Mouse (Mus musculus): ENCODE results near the gene Kpna1.
A peak's percentile ranks its signal among the peaks of the same experiment; 100 is the strongest.
"Not testable (repeated sequence)": the region's sequence is repeated elsewhere in the genome, so short reads cannot be mapped to it uniquely, and the experiment has no call there.

Kpna1 gene

DNA sequence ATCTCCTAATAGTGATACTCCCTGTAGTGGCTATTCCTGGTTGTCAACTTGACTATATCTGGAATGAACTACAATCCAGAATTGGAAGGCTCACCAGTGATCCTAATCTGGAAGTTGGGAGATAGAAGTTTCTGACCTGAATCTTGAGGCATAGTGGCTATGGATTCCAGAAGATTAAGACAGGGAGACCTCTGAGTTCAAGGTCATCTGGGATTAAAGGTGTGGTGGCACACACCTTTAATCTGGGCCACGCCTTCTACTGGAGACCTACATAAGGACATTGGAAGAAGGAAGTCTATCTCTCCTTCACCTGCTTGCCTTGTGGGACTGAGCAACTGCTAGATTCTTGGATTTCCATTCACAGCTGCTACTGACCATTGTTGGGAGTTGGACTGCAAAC is at the start of gene Kpna1:
Gene Kpna1, plus strand, starts transcription at position 301 of the 400 bp plus-strand sequence.
- not testable (repeated sequence) for DNase-seq (ENCODE audit: low spot score)

- DNase-seq (ENCODE audit: low spot score), result no peak
Observed at GRCm38 (mm10) chr16:35932179-35933055, 46.1 kb upstream of the Kpna1 start.

- no peak for DNase-seq (ENCODE audit: low spot score)
Observed at GRCm38 (mm10) chr16:35933181-35933580, 45.4 kb upstream of the Kpna1 start.

DNA sequence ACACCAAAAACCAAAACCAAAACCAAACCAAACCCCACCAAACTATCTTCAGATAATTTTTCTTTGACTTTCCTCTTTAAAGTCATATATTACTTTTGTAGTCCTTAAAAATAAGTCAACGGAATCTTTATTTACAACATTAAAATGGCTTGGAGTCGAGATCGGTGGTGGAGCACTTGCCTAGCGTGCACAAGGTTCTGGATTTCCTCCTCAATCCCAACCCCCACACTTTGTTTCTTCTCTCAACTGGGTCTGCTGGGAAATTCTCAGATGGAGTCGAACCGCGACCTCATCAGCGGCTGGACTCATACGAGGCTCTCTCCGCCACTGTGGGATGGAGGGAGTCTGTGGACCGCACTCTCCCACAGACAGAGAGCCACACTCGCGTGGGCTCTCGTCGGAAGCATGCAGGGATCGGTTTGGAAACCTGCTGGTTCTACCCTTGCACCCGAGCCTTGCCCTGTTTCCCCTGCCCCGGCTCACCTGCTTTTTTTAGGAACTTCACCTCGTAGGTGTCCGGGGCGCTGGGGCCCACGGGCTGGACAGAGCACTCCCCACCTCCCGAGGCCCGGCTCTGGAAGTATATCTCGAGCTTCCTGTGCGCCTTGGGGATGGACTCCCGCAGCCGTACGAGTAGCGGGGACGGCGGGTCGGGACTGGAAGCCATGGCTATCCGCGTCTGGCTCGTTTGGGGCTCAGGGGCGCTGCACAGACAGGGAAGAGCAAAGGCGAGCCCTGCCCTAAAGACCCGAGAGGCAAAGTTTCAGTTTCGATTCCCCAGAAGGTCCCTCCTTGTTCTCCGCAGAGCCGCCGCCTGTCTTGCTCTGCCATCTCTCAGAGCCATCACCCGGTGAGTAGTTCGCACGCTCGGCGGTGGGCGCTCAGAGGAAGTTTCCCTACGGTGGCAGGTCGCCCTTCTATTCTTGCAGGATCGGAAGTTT is 40.1 kb upstream of the Kpna1 start, which contains the start of the genes Parp9 and Dtx3l:
Gene Parp9, plus strand, starts transcription at position 260 of the 941 bp plus-strand sequence.
Gene Dtx3l, minus strand, starts transcription at position 941 of the 941 bp plus-strand sequence.
- DNase-seq (ENCODE audit: low spot score), result peak; percentile 45

DNA sequence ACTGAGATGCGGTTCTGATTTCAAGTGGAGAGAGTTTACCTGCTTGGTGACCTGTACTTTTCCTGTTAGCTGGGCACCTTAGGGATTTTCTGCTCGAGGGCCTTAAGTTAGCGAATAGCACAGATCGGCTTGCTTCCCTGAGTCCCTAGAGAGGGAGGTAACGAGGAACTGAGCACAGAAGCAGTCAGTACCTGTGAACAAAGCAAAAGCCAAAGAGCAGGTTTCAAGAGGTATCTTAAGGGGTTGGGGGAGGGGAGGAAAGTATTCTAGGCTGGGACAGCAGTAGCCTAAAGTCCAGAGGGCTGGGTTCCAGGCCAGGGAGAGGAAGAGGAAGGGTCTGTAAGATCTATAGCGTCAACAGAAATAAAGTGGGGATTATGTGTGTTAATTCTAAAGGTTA is 39.3 kb upstream of the Kpna1 start:
- no peak for DNase-seq (ENCODE audit: low spot score)

- peak; percentile 85 for DNase-seq (ENCODE audit: low spot score)
Observed at GRCm38 (mm10) chr16:35939690-35940089, 38.9 kb upstream of the Kpna1 start.

GRCm38 (mm10) chr16:35941382-35941781 is 37.2 kb upstream of the Kpna1 start:
- DNase-seq (ENCODE audit: low spot score), result no peak

GRCm38 (mm10) chr16:35949264-35949663 is 29.3 kb upstream of the Kpna1 start:
- DNase-seq (ENCODE audit: low spot score), result no peak

- no peak for DNase-seq (ENCODE audit: low spot score)
Observed at GRCm38 (mm10) chr16:35951216-35951615, 27.3 kb upstream of the Kpna1 start.

DNA sequence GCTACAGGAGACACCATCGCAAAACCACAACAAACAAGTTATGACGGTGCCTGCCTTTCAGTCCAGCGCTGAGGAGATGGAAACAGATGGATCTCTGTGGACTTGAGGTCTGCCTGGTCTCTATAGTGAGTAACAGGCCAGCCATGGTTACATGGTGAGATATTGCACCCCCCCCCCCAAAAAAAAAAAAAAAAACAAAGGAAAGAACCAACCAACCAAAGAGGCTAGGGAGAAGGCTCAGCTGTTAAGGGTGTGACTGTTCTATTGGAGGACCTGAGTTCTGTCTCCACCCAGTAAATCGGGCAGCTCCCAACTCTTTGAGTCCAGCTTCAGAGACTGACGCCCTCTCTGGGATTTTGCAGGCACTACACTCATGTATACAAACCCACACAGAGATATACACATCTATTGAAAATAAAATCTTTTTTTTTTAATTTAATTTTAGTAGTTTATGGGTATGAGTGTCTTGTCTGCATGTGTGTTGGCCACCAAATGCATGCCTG is 25.9 kb upstream of the Kpna1 start:
- DNase-seq (ENCODE audit: low spot score), result no peak

GRCm38 (mm10) chr16:35965991-35966390 is 12.6 kb upstream of the Kpna1 start:
- DNase-seq (ENCODE audit: low spot score), result not testable (repeated sequence)

DNA sequence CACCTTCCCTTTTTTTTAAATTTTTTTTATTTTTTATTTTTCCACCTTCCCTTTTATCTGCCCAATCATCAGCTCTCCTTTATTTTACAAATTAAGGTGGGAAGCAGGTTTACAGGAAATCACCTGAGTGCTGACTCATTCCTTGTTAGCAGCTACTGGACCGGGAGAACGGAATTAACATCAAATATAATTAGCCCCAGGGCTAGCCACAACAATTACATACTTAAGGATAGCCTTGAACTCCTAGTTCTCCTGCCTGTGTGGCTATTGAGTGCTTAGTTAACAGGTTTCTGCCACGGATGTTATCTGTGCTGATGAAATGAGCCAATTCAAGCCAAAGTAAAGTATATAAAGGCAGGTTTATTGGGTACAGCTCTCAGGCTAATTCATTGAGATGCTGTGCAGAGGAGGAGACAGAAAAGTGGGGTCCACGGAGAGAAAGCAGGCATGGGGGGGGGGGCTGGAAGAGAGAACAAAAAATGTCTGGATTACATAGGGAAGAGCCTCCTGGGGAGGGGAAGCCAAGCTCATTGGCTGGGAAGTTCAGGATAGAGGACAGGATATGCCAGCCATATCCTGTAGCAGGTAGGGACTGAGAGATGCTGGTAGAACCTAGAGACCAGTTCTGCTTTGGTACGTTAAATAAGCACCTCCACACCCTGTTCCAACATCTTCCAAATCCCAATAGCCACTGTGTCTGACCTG is 12.0 kb upstream of the Kpna1 start:
- no peak for DNase-seq (ENCODE audit: low spot score)

- DNase-seq (ENCODE audit: low spot score), result no peak
Observed at GRCm38 (mm10) chr16:35967319-35967718, 11.2 kb upstream of the Kpna1 start.

- no peak for DNase-seq (ENCODE audit: low spot score)
Observed at GRCm38 (mm10) chr16:35968149-35968548, 10.4 kb upstream of the Kpna1 start.

GRCm38 (mm10) chr16:35974021-35974420 is 4.5 kb upstream of the Kpna1 start:
- DNase-seq (ENCODE audit: low spot score), result no peak

DNA sequence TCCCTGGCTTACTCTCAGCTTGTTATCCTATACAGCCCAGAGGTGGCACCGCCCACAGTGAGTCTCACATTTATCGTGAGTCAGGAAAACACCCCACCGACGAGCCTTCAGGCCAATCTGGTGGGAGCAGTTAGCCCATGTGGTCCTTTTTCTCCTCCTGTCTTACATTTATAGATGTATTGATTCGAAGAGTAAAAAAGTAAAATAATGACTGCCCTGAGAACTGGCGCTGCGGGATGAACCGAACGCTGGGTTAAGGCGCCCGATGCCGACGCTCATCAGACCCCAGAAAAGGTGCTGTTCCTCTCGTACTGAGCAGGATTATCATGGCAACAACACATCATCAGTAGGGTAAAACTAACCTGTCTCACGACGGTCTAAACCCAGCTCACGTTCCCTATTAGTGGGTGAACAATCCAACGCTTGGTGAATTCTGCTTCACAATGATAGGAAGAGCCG is 2.8 kb downstream of the Kpna1 start:
- DNase-seq (ENCODE audit: low spot score), result peak; percentile 100

GRCm38 (mm10) chr16:35982506-35982901 is 4.0 kb downstream of the Kpna1 start:
- DNase-seq (ENCODE audit: low spot score), result peak; percentile 8

DNA sequence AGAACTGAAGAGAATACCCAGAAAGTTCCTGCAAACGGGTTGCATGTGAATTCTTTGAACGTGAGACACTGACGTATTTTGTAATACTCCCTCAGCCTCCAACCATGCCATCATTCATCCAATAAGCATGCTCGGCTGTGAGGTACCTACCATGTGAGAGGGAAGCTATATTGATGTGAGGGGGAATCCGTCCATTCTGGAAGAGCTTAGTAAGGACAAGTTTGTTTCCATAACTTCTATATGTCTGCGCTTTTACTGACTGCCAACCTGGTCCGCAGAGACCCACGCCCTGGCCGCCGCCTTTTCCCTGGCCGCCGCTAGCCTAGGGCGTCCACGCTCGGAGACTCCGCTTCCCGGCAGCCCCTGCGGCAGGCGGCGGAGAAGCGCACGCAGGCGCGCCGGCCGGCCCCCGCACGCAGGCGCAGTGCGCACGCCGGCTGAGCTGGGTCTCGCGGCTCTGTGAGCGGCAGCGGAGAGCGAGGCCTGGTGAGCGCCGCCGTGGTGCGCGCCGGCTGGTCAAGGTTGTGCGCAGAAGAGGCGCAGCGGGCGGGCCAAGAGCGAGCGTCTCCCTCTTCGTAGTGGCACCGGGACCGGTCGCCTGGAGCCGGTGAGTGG is 4.5 kb downstream of the Kpna1 start:
- peak; percentile 89 for DNase-seq (ENCODE audit: low spot score)

- peak; percentile 65 for DNase-seq (ENCODE audit: low spot score)
Observed at GRCm38 (mm10) chr16:35983517-35984101, 5.1 kb downstream of the Kpna1 start.

GRCm38 (mm10) chr16:35984471-35984870 is 5.9 kb downstream of the Kpna1 start:
- DNase-seq (ENCODE audit: low spot score), result no peak

- DNase-seq (ENCODE audit: low spot score), result no peak
Observed at GRCm38 (mm10) chr16:35987930-35988329, 9.4 kb downstream of the Kpna1 start.
